Mouse (Mus musculus): ENCODE measurements around the gene Defb28. TPM values are rescaled to one million over a fixed set of nuclear protein-coding genes. Genes with fewer than 3 reads are reported as not detected.

Gene Defb28
- polyA plus RNA-seq, 1 experiment from 2014 or later: not detected

GRCm38 (mm10) chr2:152544691-152545090, 26.6 kb downstream of the Defb28 start:
- Histone ChIP-seq H3K9me3 (ENCODE audit: control insufficient read depth, low read length) (no peaks in the 10 kb centered on the region), H3K4me2 (ENCODE audit: low read length) (no peak overlapping the region), H3K27me3 (replicated peaks; ENCODE audit: control insufficient read depth, insufficient read depth, low read length) (no peaks in the 10 kb centered on the region), H3K9ac (ENCODE audit: low read depth, low read length) (no peak overlapping the region), H3K27ac (ENCODE audit: low read depth, low read length) (no peak overlapping the region), H3K4me3 (ENCODE audit: low read length) (no peak overlapping the region), H3K4me1 (ENCODE audit: control insufficient read depth, insufficient read depth, low read depth, low read length) (no peaks in the 10 kb centered on the region), H3K36me3 (ENCODE audit: control insufficient read depth, insufficient read depth, low read length) (no peaks in the 10 kb centered on the region)
- WGBS: 16% methylated on average over 4 of the region's 4 CpGs
- 0 out of 2 replicates have a peak, but pooled peaks have one; percentile 50 for ATAC-seq

DNA sequence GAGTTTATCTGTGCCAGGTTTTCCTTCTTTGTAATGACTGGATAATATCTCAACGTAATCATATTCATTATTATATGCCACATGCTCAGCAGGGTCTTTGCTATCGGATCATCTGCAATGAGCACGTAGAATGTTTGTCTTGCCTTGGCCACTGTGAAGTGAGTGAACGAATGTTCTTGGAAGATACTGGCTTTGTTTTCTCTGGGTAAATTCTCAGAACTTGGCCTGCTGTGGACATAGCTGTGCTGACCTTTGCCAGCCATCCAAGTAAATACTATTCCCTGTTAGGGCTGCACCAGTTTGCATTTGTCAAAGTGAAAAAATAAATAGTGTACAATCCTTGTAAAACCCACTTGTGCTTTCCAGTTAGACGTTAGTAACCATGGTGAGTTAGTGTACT, 30.1 kb downstream of the Defb28 start:
- 77% methylated on average over 5 of the region's 5 CpGs for WGBS
- no peaks in the 10 kb centered on the region for H3K27me3 ChIP-seq (replicated peaks; ENCODE audit: control insufficient read depth, insufficient read depth, low read length)

DNA sequence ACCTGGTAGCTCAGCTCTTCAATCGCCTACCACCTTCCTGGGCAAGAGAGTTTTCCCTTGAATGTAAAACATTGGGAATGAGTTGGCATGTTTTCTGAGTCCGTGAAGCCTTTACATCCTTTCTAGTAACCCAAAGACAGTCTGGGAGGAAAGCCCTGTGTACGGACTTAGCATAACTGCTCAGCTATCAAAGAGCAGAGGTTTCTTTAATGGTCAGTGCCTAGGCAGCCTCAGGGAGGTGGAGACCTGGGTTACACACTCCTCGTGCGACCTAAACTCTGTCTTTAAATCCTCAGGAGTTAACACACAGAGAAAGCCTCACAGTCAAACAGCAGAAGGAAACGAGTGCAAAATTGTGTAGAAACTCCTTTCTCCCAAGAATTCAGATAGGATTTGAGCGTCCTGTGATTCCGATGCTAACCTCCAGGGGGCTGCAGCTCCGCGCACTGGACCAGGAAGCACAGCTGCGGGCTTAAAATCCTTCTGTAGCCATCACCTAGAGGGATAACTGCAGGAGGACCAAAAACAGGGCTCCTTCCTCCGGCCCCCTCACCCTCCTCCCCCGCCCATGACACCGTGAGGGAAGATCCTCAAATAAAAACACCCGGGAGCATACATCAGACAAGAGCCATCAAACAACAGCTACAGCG, 35.8 kb downstream of the Defb28 start:
- Histone ChIP-seq H3K36me3 (ENCODE audit: control insufficient read depth, insufficient read depth, low read length) (no peaks in the 10 kb centered on the region), H3K4me3 (ENCODE audit: low read length) (no peak overlapping the region), H3K4me2 (ENCODE audit: low read length) (peak overlapping the region; percentile 48), H3K9me3 (ENCODE audit: control insufficient read depth, low read length) (no peaks in the 10 kb centered on the region), H3K9ac (ENCODE audit: low read depth, low read length) (peak overlapping the region; percentile 49; the same call in 1 of the 2 replicates), H3K27ac (ENCODE audit: low read depth, low read length) (no peak overlapping the region), H3K4me1 (ENCODE audit: control insufficient read depth, insufficient read depth, low read depth, low read length) (peaks cover 5% of the 10 kb centered on the region; the same call in 1 of the 2 replicates), H3K27me3 (replicated peaks; ENCODE audit: control insufficient read depth, insufficient read depth, low read length) (no peaks in the 10 kb centered on the region)
- ATAC-seq: no peak
- WGBS: 12% methylated on average over 16 of the region's 16 CpGs

More for the DNA sequence above, 30.1 kb downstream of the Defb28 start:
- H3K36me3 ChIP-seq (ENCODE audit: control insufficient read depth, insufficient read depth, low read length): no peaks in the 10 kb centered on the region
- H3K4me1 ChIP-seq (ENCODE audit: control insufficient read depth, insufficient read depth, low read depth, low read length): no peaks in the 10 kb centered on the region
- H3K4me3 ChIP-seq (ENCODE audit: low read length): no peak overlapping the region
- no peak overlapping the region for H3K27ac ChIP-seq (ENCODE audit: low read depth, low read length)
- H3K4me2 ChIP-seq (ENCODE audit: low read length): no peak overlapping the region
- no peaks in the 10 kb centered on the region for H3K9me3 ChIP-seq (ENCODE audit: control insufficient read depth, low read length)
- H3K9ac ChIP-seq (ENCODE audit: low read depth, low read length): no peak overlapping the region
- ATAC-seq: no peak

DNA sequence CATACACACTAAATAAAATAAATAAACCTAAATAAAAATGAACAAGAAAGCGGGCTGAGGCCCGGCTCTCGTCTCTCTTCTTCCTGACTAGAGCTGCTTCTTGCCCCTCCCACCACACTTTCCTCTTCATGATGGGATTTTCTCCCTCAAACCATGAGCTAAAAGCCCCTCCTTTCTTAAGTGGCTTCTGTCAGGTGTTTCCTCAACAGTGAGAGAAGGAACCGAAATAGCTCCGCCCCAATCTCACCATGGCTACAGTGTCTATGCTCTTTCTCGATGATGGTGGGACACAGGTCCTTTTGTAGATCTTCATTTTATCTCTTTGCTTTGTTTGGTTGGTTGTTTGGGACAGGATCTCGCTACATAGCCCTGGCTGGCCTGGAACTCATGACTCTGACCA, 38.6 kb downstream of the Defb28 start:
- no peak overlapping the region for H3K4me2 ChIP-seq (ENCODE audit: low read length)
- no peak overlapping the region for H3K9ac ChIP-seq (ENCODE audit: low read depth, low read length)
- H3K27ac ChIP-seq (ENCODE audit: low read depth, low read length): no peak overlapping the region
- peaks cover 5% of the 10 kb centered on the region; the same call in 1 of the 2 replicates for H3K4me1 ChIP-seq (ENCODE audit: control insufficient read depth, insufficient read depth, low read depth, low read length)
- H3K4me3 ChIP-seq (ENCODE audit: low read length): no peak overlapping the region
- no peaks in the 10 kb centered on the region for H3K27me3 ChIP-seq (replicated peaks; ENCODE audit: control insufficient read depth, insufficient read depth, low read length)
- H3K36me3 ChIP-seq (ENCODE audit: control insufficient read depth, insufficient read depth, low read length): no peaks in the 10 kb centered on the region
- no peaks in the 10 kb centered on the region for H3K9me3 ChIP-seq (ENCODE audit: control insufficient read depth, low read length)
- no peak for ATAC-seq
- WGBS: 91% methylated on average over 7 of the region's 7 CpGs

GRCm38 (mm10) chr2:152569038-152569437, 51.0 kb downstream of the Defb28 start, which contains the start of gene Gm17416:
Gm17416 (plus strand) TSS chr2:152569338.
- 87% methylated on average over 5 of the region's 5 CpGs for WGBS
- Histone ChIP-seq H3K4me3 (ENCODE audit: low read length) (no peak within 1 kb of the TSS), H3K27ac (ENCODE audit: low read depth, low read length) (no peak within 1 kb of the TSS), H3K4me1 (ENCODE audit: control insufficient read depth, insufficient read depth, low read depth, low read length) (no peaks in the 10 kb centered on the region), H3K9ac (ENCODE audit: low read depth, low read length) (no peak within 1 kb of the TSS), H3K4me2 (ENCODE audit: low read length) (no peak within 1 kb of the TSS), H3K36me3 (ENCODE audit: control insufficient read depth, insufficient read depth, low read length) (no peaks in the 10 kb centered on the region), H3K27me3 (replicated peaks; ENCODE audit: control insufficient read depth, insufficient read depth, low read length) (no peaks in the 10 kb centered on the region), H3K9me3 (ENCODE audit: control insufficient read depth, low read length) (no peaks in the 10 kb centered on the region)
- no peak for ATAC-seq

- Histone ChIP-seq H3K27me3 (replicated peaks; ENCODE audit: control insufficient read depth, insufficient read depth, low read length) (no peaks in the 10 kb centered on the region), H3K36me3 (ENCODE audit: control insufficient read depth, insufficient read depth, low read length) (no peaks in the 10 kb centered on the region), H3K4me2 (ENCODE audit: low read length) (no peak overlapping the region), H3K9ac (ENCODE audit: low read depth, low read length) (no peak overlapping the region), H3K27ac (ENCODE audit: low read depth, low read length) (no peak overlapping the region), H3K9me3 (ENCODE audit: control insufficient read depth, low read length) (no peaks in the 10 kb centered on the region), H3K4me1 (ENCODE audit: control insufficient read depth, insufficient read depth, low read depth, low read length) (no peaks in the 10 kb centered on the region), H3K4me3 (ENCODE audit: low read length) (no peak overlapping the region)
- WGBS: 79% methylated on average over 4 of the region's 4 CpGs
- no peak for ATAC-seq
Observed at GRCm38 (mm10) chr2:152569881-152570280, 51.8 kb downstream of the Defb28 start.

DNA sequence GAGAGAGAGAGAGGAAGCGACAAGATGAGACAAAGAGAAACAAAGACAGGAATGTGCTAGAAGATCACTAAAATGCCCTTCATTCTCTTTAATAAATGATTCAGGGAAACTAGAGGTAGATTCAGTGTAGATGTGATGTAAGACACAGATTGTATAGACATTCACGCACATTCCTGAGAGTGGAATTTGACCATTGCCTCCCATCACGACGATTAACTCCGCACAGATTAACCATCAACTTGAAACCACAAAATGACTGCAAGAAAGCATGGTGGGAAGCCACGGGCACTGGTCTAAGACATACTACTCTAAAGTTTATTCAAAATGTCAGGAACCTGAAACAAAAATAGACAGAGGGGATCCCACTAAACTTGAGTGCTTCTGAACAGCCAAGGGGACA, 52.3 kb downstream of the Defb28 start:
- Histone ChIP-seq H3K9ac (ENCODE audit: low read depth, low read length) (no peak overlapping the region), H3K27me3 (replicated peaks; ENCODE audit: control insufficient read depth, insufficient read depth, low read length) (no peaks in the 10 kb centered on the region), H3K27ac (ENCODE audit: low read depth, low read length) (no peak overlapping the region), H3K4me1 (ENCODE audit: control insufficient read depth, insufficient read depth, low read depth, low read length) (no peaks in the 10 kb centered on the region), H3K9me3 (ENCODE audit: control insufficient read depth, low read length) (no peaks in the 10 kb centered on the region), H3K4me3 (ENCODE audit: low read length) (no peak overlapping the region), H3K4me2 (ENCODE audit: low read length) (no peak overlapping the region), H3K36me3 (ENCODE audit: control insufficient read depth, insufficient read depth, low read length) (no peaks in the 10 kb centered on the region)
- WGBS: 79% methylated on average over 6 of the region's 6 CpGs
- ATAC-seq: no peak

Other genes with a start within 250 kb of the Defb28 start
- 31.2 and 33.9 TPM in 2 replicates for gene Tbc1d20, start 224.4 kb upstream of the Defb28 start, polyA plus RNA-seq (2015; fragmentation: Nextera tagmentation; extraction: Ambion mirVana)
- gene Rbck1, start 185.6 kb upstream of the Defb28 start, polyA plus RNA-seq (2015; fragmentation: Nextera tagmentation; extraction: Ambion mirVana): 92.1 and 100 TPM in 2 replicates
- gene Trib3, start 174.2 kb upstream of the Defb28 start, polyA plus RNA-seq (2015; fragmentation: Nextera tagmentation; extraction: Ambion mirVana): 2.1 and 2.2 TPM in 2 replicates
- gene Nrsn2, start 141.6 kb upstream of the Defb28 start, polyA plus RNA-seq (2015; fragmentation: Nextera tagmentation; extraction: Ambion mirVana): 72.0 and 74.0 TPM in 2 replicates
- gene Sox12, start 120.2 kb upstream of the Defb28 start, polyA plus RNA-seq (2015; fragmentation: Nextera tagmentation; extraction: Ambion mirVana): 10.5 and 11.8 TPM in 2 replicates
- gene Zcchc3, start 103.2 kb upstream of the Defb28 start, polyA plus RNA-seq (2015; fragmentation: Nextera tagmentation; extraction: Ambion mirVana): 12.5 and 13.8 TPM in 2 replicates
- 3.1 and 4.1 TPM in 2 replicates for gene 6820408C15Rik, start 102.7 kb upstream of the Defb28 start, polyA plus RNA-seq (2015; fragmentation: Nextera tagmentation; extraction: Ambion mirVana)
- not detected in 2 replicates for gene Defb23, start 53.6 kb upstream of the Defb28 start, polyA plus RNA-seq (2015; fragmentation: Nextera tagmentation; extraction: Ambion mirVana)
- gene Defb20, start 41.2 kb upstream of the Defb28 start, polyA plus RNA-seq (2015; fragmentation: Nextera tagmentation; extraction: Ambion mirVana): not detected in 2 replicates
- gene Defb22, start 28.1 kb upstream of the Defb28 start, polyA plus RNA-seq (2015; fragmentation: Nextera tagmentation; extraction: Ambion mirVana): not detected in 2 replicates
- gene Defb26, start 6.6 kb upstream of the Defb28 start, polyA plus RNA-seq (2015; fragmentation: Nextera tagmentation; extraction: Ambion mirVana): not detected in 2 replicates
- not detected in 2 replicates for gene Defb29, start 21.8 kb downstream of the Defb28 start, polyA plus RNA-seq (2015; fragmentation: Nextera tagmentation; extraction: Ambion mirVana)
- gene Gm17416, start 51.1 kb downstream of the Defb28 start, polyA plus RNA-seq (2015; fragmentation: Nextera tagmentation; extraction: Ambion mirVana): not detected in 2 replicates
- not detected in 2 replicates for gene Defb21, start 54.5 kb downstream of the Defb28 start, polyA plus RNA-seq (2015; fragmentation: Nextera tagmentation; extraction: Ambion mirVana)
- not detected in 2 replicates for gene Defb19, start 62.1 kb downstream of the Defb28 start, polyA plus RNA-seq (2015; fragmentation: Nextera tagmentation; extraction: Ambion mirVana)
- not detected in 2 replicates for gene Defb45, start 81.1 kb downstream of the Defb28 start, polyA plus RNA-seq (2015; fragmentation: Nextera tagmentation; extraction: Ambion mirVana)
- gene Defb36, start 86.1 kb downstream of the Defb28 start, polyA plus RNA-seq (2015; fragmentation: Nextera tagmentation; extraction: Ambion mirVana): not detected in 2 replicates
- gene Defb25, start 104.8 kb downstream of the Defb28 start, polyA plus RNA-seq (2015; fragmentation: Nextera tagmentation; extraction: Ambion mirVana): not detected in 2 replicates
- 0.80 and 0.82 TPM in 2 replicates for gene Rem1, start 108.7 kb downstream of the Defb28 start, polyA plus RNA-seq (2015; fragmentation: Nextera tagmentation; extraction: Ambion mirVana)
- gene H13, start 151.2 kb downstream of the Defb28 start, polyA plus RNA-seq (2015; fragmentation: Nextera tagmentation; extraction: Ambion mirVana): 172 and 178 TPM in 2 replicates
- 32.2 and 36.7 TPM in 2 replicates for gene Mcts2, start 168.8 kb downstream of the Defb28 start, polyA plus RNA-seq (2015; fragmentation: Nextera tagmentation; extraction: Ambion mirVana)
- gene Id1, start 218.0 kb downstream of the Defb28 start, polyA plus RNA-seq (2015; fragmentation: Nextera tagmentation; extraction: Ambion mirVana): 56.8 and 68.4 TPM in 2 replicates
- 6.7 and 7.0 TPM in 2 replicates for gene Cox4i2, start 235.9 kb downstream of the Defb28 start, polyA plus RNA-seq (2015; fragmentation: Nextera tagmentation; extraction: Ambion mirVana)